14 mouse cellular contexts compared by ENCODE assay signal in the genomic region with DNA sequence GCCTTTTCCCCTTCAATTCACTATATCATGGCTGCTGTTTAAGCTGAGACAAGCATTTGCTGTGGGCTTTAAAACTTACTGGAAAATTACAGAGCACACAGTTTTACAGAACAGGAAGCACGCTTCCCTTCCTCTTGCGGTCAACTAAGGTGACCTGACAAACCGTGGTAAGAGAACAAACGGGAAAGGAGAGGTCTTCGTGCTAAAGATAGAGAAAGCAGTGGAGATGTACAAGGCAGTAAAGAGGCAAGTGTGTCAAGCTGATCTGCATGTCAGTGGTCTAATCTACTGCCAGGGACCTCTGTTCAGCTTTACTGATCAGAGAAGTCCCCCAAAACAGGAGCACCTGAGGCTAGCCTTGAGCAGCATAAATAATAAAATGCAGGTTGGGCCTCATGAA. TPM values are rescaled to one million over a fixed set of nuclear protein-coding genes. Genes with fewer than 3 reads are reported as not detected.
DNase-seq lines count a peak whose midpoint lies in the region; ATAC-seq and TF ChIP-seq lines count a peak whose summit lies in the region.
"Had no signal": no experiment of that assay in that cellular context is flagged by ENCODE, and none has a peak within 500 bp of the region (broad histone marks: within the 10 kb centered on the region; RNA-seq: fewer than 3 reads in every experiment).

No protein-coding gene starts in this region.

- no peak overlapping the region for H3K27ac ChIP-seq in heart, embryonic 10.5 days
- peak overlapping the region; percentile 58 for H3K27ac ChIP-seq in liver, adult 2 months (replicated peaks; ENCODE audit: insufficient read depth, low read depth, low read length)
- H3K27ac ChIP-seq in liver, embryonic 11.5 days (ENCODE audit: low read depth, low read length) = no peak overlapping the region
- peak overlapping the region; percentile 65 for H3K27ac ChIP-seq in macrophage
- H3K27ac ChIP-seq: heart, embryonic 13.5 days; layer of hippocampus, adult 2 months; liver, embryonic 15.5 days had no signal

- TF ChIP-seq POLR2A in liver, adult 2 months (IDR thresholded peaks at IDR 0.05; ENCODE audit: extremely low read depth, insufficient read depth, low read length) = no peak

- H3K27me3 ChIP-seq in heart, embryonic 10.5 days (ENCODE audit: insufficient read depth, poor library complexity, severe bottlenecking) = no peaks in the 10 kb centered on the region
- no peaks in the 10 kb centered on the region for H3K27me3 ChIP-seq in liver, adult 2 months (ENCODE audit: control insufficient read depth, insufficient read depth, low read length)
- H3K27me3 ChIP-seq in liver, embryonic 11.5 days (replicated peaks; ENCODE audit: control insufficient read depth, insufficient read depth, low read length) = no peaks in the 10 kb centered on the region
- H3K27me3 ChIP-seq: heart, embryonic 13.5 days; liver, embryonic 15.5 days had no signal

- no peak overlapping the region for H3K9ac ChIP-seq in liver, adult 2 months (ENCODE audit: low read depth, low read length)
- H3K9ac ChIP-seq in liver, embryonic 11.5 days (ENCODE audit: low read depth, low read length) = no peak overlapping the region
- H3K9ac ChIP-seq: heart, embryonic 13.5 days; liver, embryonic 15.5 days had no signal

- ATAC-seq in liver, embryonic 11.5 days (replicated peaks; ENCODE audit: low FRiP score) = no peak; the same call in 1 of the 2 replicates
- ATAC-seq: hindbrain, embryonic 16.5 days had no signal

- peak; percentile 92 for DNase-seq in heart, adult 11 months
- DNase-seq in heart, embryonic 10.5 days (ENCODE audit: low spot score) = no peak
- DNase-seq in liver, adult 2 months (ENCODE audit: extremely low read depth, low read depth, low spot score) = no peak
- no peak for DNase-seq in liver, embryonic 11.5 days (ENCODE audit: low spot score)
- peak; percentile 56 for DNase-seq in MEL-GATA-1-ER (ENCODE audit: extremely low read depth, low read depth)
- no peak for DNase-seq in right cerebral cortex, postnatal 4 days
- no peak for DNase-seq in retina, postnatal 1 day
- DNase-seq: adrenal gland, adult 8-10 months; cerebellum, adult 9-11 months had no signal

- H3K4me2 ChIP-seq in liver, embryonic 11.5 days = no peak overlapping the region
- H3K4me2 ChIP-seq: heart, embryonic 13.5 days; liver, embryonic 15.5 days had no signal

- 58% methylated on average over 5 of the region's 5 CpGs for WGBS in heart, embryonic 10.5 days
- 71% methylated on average over 5 of the region's 5 CpGs for WGBS in liver, adult 2 months
- 47% methylated on average over 5 of the region's 5 CpGs for WGBS in liver, embryonic 11.5 days
- 0% methylated on average over 5 of the region's 5 CpGs for WGBS in macrophage (ENCODE audit: missing documents)

- H3K79me2 ChIP-seq in liver, adult 2 months (ENCODE audit: control insufficient read depth, insufficient read depth, low read length) = peaks cover 22% of the 10 kb centered on the region; the same call in 1 of the 2 replicates
- no peaks in the 10 kb centered on the region for H3K79me2 ChIP-seq in macrophage (ENCODE audit: inconsistent target)

- H3K36me3 ChIP-seq in heart, embryonic 10.5 days = no peaks in the 10 kb centered on the region
- no peaks in the 10 kb centered on the region for H3K36me3 ChIP-seq in liver, adult 2 months (ENCODE audit: control insufficient read depth, insufficient read depth, low read length)
- H3K36me3 ChIP-seq in liver, embryonic 11.5 days (ENCODE audit: control insufficient read depth, insufficient read depth, low read length) = no peaks in the 10 kb centered on the region
- H3K36me3 ChIP-seq in macrophage (ENCODE audit: inconsistent target) = no peaks in the 10 kb centered on the region
- H3K36me3 ChIP-seq: heart, embryonic 13.5 days; liver, embryonic 15.5 days had no signal

- no peaks in the 10 kb centered on the region for H3K9me3 ChIP-seq in heart, embryonic 10.5 days
- no peaks in the 10 kb centered on the region for H3K9me3 ChIP-seq in liver, embryonic 11.5 days (ENCODE audit: control insufficient read depth, low read length)
- H3K9me3 ChIP-seq: heart, embryonic 13.5 days; liver, embryonic 15.5 days had no signal

- H3K4me1 ChIP-seq in heart, embryonic 10.5 days = peaks cover 9% of the 10 kb centered on the region
- peaks cover 5% of the 10 kb centered on the region; the same call in 1 of the 2 replicates for H3K4me1 ChIP-seq in liver, adult 2 months (ENCODE audit: control insufficient read depth, insufficient read depth, low read length)
- no peaks in the 10 kb centered on the region; the same call in 1 of the 2 replicates for H3K4me1 ChIP-seq in liver, embryonic 11.5 days (replicated peaks; ENCODE audit: control insufficient read depth, insufficient read depth, low read length)
- H3K4me1 ChIP-seq: liver, embryonic 15.5 days had no signal

- H3K4me3 ChIP-seq in heart, embryonic 10.5 days = no peak overlapping the region
- no peak overlapping the region for H3K4me3 ChIP-seq in liver, adult 2 months (ENCODE audit: insufficient read depth, low read depth, low read length)
- no peak overlapping the region for H3K4me3 ChIP-seq in liver, embryonic 11.5 days (ENCODE audit: low read depth, low read length)
- no peak overlapping the region for H3K4me3 ChIP-seq in macrophage (ENCODE audit: inconsistent target)
- H3K4me3 ChIP-seq: heart, embryonic 13.5 days; layer of hippocampus, adult 2 months; liver, embryonic 15.5 days had no signal

- TF ChIP-seq CTCF in liver, adult 2 months (IDR thresholded peaks at IDR 0.05; ENCODE audit: low read depth, low read length) = no peak

RNA-seq across cellular contexts. Expression of a gene that starts 21.7 kb away (rescaled TPM):
- 19.3 and 35.1 TPM in 2 replicates for polyA plus RNA-seq in heart, embryonic 10.5 days (2016; fragmentation: Nextera tagmentation; extraction: Ambion mirVana)
- total RNA-seq in liver, adult 2 months (2014; rRNA removed) = 65.6 and 85.9 TPM in 2 replicates
- polyA plus RNA-seq in liver, adult 2 months (2012; rRNA removed) = 18.6 and 23.1 TPM in 2 replicates
- polyA plus RNA-seq in liver, embryonic 11.5 days (2014; fragmentation: Nextera tagmentation; extraction: Ambion mirVana) = 11.6 and 13.0 TPM in 2 replicates
- total RNA-seq in macrophage (2018; cell fraction: chromatin; rRNA removed) = not detected
- total RNA-seq in macrophage (2018; cell fraction: cytosol; rRNA removed) = under 1 TPM in 10 of 26 experiments, not detected in 16; 0.03 to 0.12 (median 0.05) TPM
- not detected for total RNA-seq in macrophage (2018; cell fraction: nucleus; rRNA removed)
- polyA plus RNA-seq in macrophage (2018) = 0.16 to 0.21 TPM in 2 of 3 replicates, not detected in the other

Comparison
In these comparisons a context has a peak if more than half of its experiments do, and no peak if none do; other contexts are left out.
1. DNase-seq: peak in heart, adult 11 months (single experiment) and MEL-GATA-1-ER (single experiment); none in heart, embryonic 10.5 days (single experiment), liver, adult 2 months (single experiment), liver, embryonic 11.5 days (single experiment), right cerebral cortex, postnatal 4 days (single experiment) and retina, postnatal 1 day (single experiment).
2. H3K27ac ChIP-seq: peak in liver, adult 2 months (single experiment) and macrophage (single experiment); none in heart, embryonic 10.5 days (single experiment) and liver, embryonic 11.5 days (single experiment).
3. RNA of a gene that starts 21.7 kb away (polyA plus RNA-seq): 19.3 to 35.1 TPM in heart, embryonic 10.5 days, 18.6 to 23.1 TPM in liver, adult 2 months and 11.6 to 13.0 TPM in liver, embryonic 11.5 days; 0.16 to 0.21 TPM in macrophage; every median in the first group is over 10 times any median in the second.